Mouse (Mus musculus) embryonic stem cell, embryonic (primary cell): ENCODE results near the gene Map3k20.

Experiments used
- CTCF ChIA-PET, 4 experiments: fragments of 300-600 bp in 2 of 4; fragments of 350-600 bp in 2 of 4; sonication (Branson Sonifier 250); formaldehyde crosslinking; loops; one replicate each; lab custom pipeline; 2022; ENCODE audit warnings: inconsistent platforms in 2 of 4; lab: Charles Lee
- POLR2A ChIA-PET, 4 experiments: fragments of 300-600 bp in 2 of 4; fragments of 350-600 bp in 2 of 4; sonication (Branson Sonifier 250); formaldehyde crosslinking; loops; one replicate each; lab custom pipeline; 2022; ENCODE audit warnings: antibody characterized with exemption in 4 of 4, inconsistent platforms in 1 of 4; lab: Charles Lee

Gene Map3k20

DNA sequence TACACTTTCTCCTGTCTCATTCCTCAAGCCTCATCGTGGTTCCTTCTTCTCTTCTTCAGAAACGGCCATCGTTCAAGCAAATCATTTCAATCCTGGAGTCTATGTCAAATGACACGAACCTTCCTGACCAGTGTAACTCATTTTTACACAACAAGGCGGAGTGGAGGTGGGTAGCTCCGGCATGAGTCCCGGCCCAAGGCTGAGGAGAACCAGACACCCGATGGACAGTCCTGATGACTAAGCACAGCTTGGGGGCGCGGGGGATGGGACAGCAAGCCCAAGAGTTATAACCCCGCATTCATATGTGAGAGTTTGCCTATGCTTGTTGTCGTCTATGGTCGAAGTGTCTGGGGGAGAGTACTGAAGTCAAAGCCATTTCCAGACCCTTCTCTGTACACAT is 104.0 kb downstream of the Map3k20 start:
- ChIA-PET POLR2A (interaction anchor here in 1 of 4 experiments (1.1 kb wide), 1 partner anchor 128 kb away, joined by 3 read pairs; no protein-coding TSS in a partner anchor), CTCF (interaction anchor here (0.6 to 3.3 kb wide), 20 partner anchors 9 to 351 kb away, joined by 3 to 17 read pairs (median 4); partner anchors contain the start of gene Cdca7 (in 1 of the 4))

DNA sequence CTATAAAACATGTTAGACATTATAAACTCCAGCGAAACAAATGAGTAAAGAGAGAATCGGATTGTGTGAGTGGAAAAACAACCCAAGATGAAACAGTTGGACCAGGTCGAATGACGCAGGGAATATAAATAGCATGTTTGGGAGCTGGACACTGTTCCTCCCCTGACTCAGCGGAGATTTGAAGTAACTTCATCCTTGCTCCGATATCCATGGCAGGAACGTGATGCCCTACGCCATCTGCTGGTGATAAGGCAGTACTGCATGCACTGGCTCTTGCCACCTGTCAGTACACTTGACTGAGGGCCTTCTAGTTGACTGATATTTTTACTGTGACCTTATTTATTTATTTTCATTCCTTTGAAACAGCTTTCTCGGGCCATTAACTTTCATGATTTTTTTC is 104.5 kb downstream of the Map3k20 start:
- ChIA-PET CTCF (interaction anchor here (0.6 to 3.3 kb wide), 27 partner anchors 8 to 534 kb away, joined by 3 to 17 read pairs (median 4); partner anchors contain the start of gene Cdca7 (in 1 of the 4)), POLR2A (interaction anchor here in 2 of 4 experiments (0.5 to 1.1 kb wide), 6 partner anchors 14 to 313 kb away, joined by 3 to 4 read pairs (median 3); partner anchors contain the start of gene Cdca7 (in 1 of the 2))

DNA sequence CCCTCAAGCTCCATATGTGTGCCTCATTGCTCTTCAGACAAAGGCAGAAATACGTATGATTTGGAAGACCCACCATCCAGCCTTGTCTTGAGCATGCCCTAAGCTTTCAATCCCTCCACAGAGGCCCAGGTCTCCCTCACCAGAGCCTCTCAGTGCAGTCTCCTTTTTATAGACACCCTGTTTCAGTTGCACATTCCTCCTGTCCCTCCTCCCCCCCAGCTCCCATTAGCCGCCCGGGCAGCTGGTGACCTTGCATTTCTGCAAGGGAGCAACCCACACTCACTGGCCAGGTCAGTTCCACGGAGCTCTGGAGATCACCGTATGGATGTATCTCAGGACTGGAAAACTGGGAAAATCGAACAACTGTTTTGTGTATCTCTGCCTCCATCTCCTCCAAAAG is 105.0 kb downstream of the Map3k20 start:
- POLR2A ChIA-PET: interaction anchor here in 2 of 4 experiments (0.5 to 1.1 kb wide), 3 partner anchors 85 to 312 kb away, joined by 3 to 4 read pairs (median 3); partner anchors contain the start of gene Cdca7 (in 1 of the 2)
- CTCF ChIA-PET: interaction anchor here (0.5 to 3.3 kb wide), 24 partner anchors 7 to 533 kb away, joined by 3 to 17 read pairs (median 4); partner anchors contain the start of gene Cdca7 (in 2 of the 4)

DNA sequence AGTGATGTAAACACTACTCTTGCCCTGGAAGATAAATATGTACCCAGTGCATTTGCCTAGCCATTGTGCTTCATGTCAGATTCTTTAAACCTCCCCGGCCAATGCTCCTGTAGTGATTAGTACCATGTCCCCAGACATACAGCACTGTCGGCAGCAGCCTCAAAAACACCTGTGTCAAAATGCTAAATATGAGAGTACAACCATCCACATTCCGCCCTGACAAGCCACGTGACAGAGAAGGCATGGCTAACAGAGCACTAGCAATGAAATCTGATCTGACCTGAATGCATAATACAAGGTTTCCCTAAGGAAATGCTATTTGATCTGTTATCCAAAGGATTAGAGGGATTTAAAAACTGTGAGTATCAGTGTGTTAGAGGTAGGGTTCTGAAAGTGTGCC is 105.6 kb downstream of the Map3k20 start:
- ChIA-PET CTCF (interaction anchor here in 3 of 4 experiments (0.8 to 3.3 kb wide), 8 partner anchors 11 to 412 kb away, joined by 3 to 17 read pairs (median 6); no protein-coding TSS in a partner anchor), POLR2A (interaction anchor here in 2 of 4 experiments (0.9 to 1.1 kb wide), 2 partner anchors 85 to 137 kb away, joined by 3 read pairs; partner anchors contain the start of gene Cdca7 (in 1 of the 2))

DNA sequence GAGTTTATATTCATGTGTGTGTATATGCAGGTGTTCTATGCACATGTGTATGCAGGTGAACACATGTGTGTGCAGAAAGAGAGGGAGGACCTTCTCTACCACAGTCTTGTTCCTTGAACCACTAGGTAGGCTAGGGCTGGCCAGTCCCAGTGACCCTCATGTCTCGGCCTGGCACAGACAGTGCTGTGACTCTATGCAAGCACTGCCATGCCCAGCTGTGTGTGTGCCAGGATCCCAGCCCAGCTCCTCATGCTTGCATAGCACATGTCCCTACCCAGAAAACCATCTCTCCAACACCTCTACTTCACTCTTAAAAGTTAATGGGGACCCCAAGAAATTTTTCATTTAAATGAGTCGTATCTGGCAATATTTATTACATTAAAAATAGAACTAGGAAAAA is 106.3 kb downstream of the Map3k20 start:
- ChIA-PET CTCF (interaction anchor here in 1 of 4 experiments (1.0 kb wide), 1 partner anchor 93 kb away, joined by 3 read pairs; no protein-coding TSS in a partner anchor), POLR2A (no interaction called here)

DNA sequence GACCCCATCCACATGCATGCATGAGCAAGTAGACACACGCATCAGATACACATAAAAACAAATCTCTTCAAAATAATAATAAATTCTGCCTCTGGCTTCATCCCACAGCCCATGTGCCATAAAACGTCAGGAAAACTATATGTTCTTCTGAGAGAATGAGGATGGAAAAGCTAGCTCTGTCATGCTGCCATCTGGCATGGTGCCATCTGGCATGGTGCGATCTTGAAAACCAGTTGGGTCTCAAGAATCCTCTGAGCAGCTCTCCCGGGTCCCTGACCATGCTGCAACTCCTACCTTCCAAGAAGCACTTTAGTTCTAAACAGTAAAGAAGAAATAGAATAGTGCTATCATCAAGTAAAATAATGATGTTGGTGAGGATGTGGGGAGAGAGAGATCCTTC is 106.9 kb downstream of the Map3k20 start:
- POLR2A ChIA-PET: no interaction called here
- CTCF ChIA-PET: interaction anchor here in 1 of 4 experiments (1.0 kb wide), 1 partner anchor 94 kb away, joined by 3 read pairs; no protein-coding TSS in a partner anchor

DNA sequence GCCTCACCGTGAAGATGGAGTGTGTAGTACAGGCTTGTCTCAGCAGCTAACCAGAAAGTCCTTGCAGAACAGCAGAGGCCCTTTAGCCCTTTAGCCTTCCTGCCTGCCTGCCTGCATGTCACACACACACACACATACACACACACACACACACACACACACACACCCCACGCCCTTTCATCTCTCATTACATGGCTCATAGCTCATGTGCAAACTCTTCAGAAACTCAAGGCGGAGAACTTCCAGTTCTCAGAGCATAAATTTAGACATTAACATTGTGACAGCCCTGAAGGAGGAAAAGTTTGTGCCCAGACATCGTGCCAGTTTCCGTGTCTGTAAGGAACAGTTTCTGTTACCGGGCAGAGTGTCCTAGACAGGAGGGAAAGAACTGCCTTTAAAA is 111.5 kb downstream of the Map3k20 start:
- CTCF ChIA-PET: no interaction called here
- POLR2A ChIA-PET: interaction anchor here in 1 of 4 experiments (0.7 kb wide), 1 partner anchor 433 kb away, joined by 4 read pairs; no protein-coding TSS in a partner anchor

DNA sequence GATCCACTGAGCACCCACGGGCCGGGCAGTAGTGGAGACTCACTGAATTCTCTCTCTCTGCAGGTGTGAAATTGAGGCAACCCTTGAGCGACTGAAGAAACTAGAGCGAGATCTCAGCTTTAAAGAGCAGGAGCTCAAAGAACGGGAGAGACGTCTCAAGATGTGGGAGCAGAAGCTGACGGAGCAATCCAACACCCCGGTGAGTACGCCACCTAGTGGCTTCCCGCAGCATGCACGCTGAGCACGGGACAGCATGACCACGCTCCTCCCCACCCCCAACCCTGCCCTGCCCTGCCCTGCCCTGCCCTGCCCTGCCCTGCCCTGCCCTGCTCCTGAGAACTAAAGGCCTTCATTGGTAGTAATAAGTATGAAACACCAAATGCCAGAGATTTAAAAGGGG is 112.8 kb downstream of the Map3k20 start:
- CTCF ChIA-PET: interaction anchor here (0.6 to 1.7 kb wide), 20 partner anchors 8 to 440 kb away, joined by 3 to 12 read pairs (median 4); no protein-coding TSS in a partner anchor
- POLR2A ChIA-PET: interaction anchor here in 2 of 4 experiments (0.7 to 1.1 kb wide), 4 partner anchors 10 to 85 kb away, joined by 3 to 4 read pairs (median 3); partner anchors contain the start of gene Cdca7 (in 1 of the 2)

DNA sequence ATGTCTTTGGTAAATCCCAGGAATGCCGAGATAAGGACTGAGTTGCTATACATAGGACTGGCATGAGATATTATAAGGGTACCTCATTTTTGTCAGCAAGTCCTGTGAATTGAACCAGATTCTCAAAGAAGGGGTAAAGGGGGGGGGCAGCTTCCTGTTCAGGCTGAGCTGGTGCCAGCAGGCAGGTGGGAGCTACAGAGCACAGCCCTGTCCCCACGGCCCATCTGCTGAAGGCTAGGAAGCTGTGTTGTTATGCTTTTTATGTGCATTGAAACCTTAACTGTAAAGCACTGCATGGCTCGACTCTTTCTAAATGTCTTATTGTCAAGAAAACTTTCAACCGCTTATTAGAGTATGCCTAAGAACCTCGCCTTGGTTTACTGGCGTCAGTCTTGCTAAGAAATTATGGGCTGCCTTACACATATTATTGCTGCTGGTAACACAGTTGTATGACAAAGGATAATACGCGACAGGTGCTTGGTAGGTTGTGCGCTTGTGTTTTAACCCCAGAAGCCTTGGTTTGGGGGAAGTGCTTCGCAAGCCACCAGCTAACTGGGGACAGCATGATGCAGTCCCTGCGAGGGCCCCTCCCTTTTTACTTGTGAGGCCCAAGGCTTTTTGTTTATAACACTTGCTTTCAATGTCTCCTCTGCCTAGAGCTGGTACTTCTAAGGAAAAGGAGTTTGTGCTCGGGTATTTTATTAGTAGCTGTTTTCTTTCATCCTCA is 114.2 kb downstream of the Map3k20 start:
- POLR2A ChIA-PET: interaction anchor here in 2 of 4 experiments (0.5 to 1.2 kb wide), 4 partner anchors 24 to 845 kb away, joined by 3 to 6 read pairs (median 3); no protein-coding TSS in a partner anchor
- CTCF ChIA-PET: interaction anchor here in 3 of 4 experiments (0.6 to 0.8 kb wide), 4 partner anchors 164 to 1334 kb away, joined by 3 to 5 read pairs (median 4); no protein-coding TSS in a partner anchor

DNA sequence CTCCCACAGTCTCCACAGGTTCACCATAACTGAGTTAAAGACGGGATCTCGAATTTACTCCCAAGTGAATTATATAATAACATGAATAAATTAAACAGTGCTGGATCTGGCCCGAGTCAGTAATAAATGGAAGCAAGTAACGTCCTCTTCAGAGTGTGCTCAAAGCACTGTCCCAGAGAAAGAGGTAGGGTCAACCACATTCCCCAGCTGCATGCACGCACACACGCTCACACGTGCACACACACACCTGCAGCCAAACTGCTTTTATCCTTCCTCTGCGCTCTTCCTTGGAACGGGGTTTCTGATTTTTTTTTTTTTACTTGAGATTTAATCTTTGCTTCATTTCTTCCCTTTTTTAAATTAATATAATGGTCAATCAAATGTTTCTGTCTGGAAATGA is 115.9 kb downstream of the Map3k20 start:
- CTCF ChIA-PET: no interaction called here
- POLR2A ChIA-PET: no interaction called here

DNA sequence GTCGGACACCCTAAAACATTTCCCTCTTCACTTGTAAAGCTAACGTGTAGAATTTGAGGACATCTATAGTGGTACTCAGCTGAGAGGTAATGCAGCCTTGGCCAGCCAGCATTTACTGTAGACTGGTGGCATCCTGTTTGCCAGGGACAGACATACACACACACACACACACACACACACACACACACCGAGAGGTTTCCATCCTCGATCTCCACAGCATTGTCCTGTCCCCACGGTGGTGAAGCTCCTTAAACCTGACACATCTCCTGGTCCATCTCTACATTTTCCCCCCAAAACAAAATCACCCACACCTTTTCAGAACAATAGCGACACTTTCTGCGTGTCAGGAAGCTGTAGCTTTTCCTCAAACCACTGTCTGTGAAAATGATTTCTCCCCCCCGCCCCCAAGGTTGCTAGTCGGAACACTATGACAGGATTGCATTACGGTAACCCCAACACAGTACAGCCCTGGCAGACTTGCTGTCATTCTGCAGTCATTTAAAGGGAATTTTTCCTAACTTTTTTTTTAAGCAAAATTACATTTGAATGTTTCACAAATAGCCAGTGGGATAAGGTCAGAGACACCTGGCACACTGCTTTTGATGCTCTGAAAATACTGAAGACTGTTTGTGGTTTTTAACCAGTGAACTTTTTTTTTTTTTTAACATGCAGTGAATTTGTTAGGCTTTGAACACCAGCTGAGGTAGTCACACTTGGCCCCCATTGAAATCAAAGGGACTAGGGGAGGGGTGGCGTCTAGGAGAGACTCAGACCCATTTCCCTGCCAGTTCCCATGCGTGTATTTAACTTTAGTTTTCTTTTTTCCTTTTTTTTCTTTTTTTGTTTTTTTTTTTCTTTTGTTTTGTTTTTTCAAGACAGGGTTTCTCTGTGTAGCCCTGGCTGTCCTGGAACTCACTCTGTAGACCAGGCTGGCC is 120.5 kb downstream of the Map3k20 start:
- CTCF ChIA-PET: interaction anchor here in 1 of 4 experiments (0.9 kb wide), 1 partner anchor 16 kb away, joined by 5 read pairs; no protein-coding TSS in a partner anchor
- POLR2A ChIA-PET: interaction anchor here in 1 of 4 experiments (0.5 kb wide), 1 partner anchor 209 kb away, joined by 3 read pairs; no protein-coding TSS in a partner anchor

DNA sequence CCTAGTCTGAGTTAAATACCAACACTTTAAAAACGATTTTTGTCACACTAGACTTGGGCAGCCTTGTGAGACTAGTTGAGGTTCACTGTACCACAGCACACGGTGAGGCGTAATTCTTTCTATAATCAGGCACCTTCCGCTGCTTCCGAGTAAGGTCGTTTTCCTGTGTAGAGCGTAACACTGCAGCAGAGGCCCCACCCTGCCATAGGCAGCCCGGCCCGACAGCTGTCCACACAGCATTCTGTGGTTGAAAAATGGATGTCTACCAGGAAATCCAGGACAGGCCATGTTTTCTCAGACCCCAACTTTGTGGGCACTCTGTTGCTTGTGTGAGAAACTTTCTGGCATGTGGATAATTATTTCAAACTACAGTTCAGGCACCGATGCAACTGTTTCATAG is 121.3 kb downstream of the Map3k20 start:
- ChIA-PET CTCF (no interaction called here), POLR2A (no interaction called here)

DNA sequence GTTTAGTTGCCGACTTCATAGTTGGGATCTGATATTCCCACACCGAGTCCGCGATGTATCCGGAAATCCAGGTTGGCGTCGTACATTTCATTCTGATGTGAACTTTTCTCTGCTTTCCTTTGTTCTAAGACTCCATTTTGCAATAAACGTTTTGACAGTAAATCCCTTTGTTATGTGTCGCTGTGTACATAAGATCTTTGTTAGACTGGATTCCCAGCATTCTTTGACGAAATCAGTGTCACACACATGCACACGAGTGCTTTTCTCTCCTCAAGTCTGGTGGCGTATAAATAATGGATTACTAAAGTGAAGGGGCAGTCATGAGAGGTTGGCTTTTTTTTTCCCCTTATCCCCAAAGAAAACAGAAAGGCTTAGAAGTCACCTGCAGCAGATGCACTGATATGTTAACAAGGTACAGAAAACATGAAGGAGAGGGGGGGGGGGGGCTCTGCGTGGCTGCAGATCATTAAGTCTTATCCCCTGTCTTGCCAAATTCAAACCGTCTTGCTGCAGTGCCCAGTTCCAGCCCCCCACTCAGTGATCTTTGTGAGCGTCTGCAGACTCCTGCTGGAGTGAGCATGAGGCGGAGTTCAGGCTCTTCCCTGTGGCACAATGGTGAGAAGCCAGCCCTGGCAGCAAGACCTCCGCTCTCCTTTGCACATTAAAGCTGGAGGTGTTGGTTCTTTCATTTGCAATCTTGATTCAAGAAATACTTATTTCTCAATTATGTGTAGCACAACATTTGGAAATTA is 122.1 kb downstream of the Map3k20 start:
- CTCF ChIA-PET: interaction anchor here in 2 of 4 experiments (0.7 to 1.2 kb wide), 2 partner anchors 9 to 10 kb away, joined by 3 to 4 read pairs; no protein-coding TSS in a partner anchor

DNA sequence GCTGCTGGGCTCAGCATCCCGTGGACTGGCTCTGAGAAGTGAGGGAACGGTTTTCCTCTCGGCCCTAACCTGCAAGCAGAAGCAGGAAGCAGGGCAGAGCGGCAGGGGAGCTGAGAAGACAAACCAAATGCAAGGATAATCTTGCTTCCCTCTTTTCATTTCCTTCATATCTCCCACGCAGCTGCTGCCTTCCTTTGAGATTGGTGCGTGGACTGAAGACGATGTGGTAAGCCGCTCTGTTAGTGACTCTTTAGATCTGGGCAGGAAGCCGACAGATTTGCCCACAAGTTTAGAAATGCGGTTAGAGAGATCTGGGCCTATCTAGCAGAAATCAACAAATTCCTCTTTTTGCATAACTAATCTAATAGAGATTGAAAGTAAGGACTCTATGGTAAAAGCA is 124.5 kb downstream of the Map3k20 start:
- ChIA-PET CTCF (no interaction called here), POLR2A (no interaction called here)

More for the DNA sequence above, 122.1 kb downstream of the Map3k20 start:
- POLR2A ChIA-PET: no interaction called here

DNA sequence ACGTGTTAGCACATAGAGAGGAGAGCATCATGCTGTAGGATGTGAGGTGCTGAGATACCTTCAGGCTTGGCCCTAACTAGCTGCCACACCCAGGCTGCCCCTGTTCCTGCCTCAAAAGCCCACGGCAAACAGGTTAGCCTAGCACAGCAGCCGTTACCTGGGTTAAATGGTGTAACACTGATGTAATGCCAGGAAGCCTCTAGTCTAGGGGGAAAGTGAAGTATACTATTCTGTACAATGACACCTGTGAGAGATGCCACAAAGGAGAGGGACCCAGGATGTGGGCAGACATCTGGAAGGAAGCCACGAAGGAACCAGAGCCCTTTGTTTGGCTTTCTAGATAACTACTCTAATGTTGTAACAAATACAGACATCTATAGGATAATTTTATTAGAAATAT is 126.8 kb downstream of the Map3k20 start:
- ChIA-PET CTCF (no interaction called here), POLR2A (no interaction called here)

DNA sequence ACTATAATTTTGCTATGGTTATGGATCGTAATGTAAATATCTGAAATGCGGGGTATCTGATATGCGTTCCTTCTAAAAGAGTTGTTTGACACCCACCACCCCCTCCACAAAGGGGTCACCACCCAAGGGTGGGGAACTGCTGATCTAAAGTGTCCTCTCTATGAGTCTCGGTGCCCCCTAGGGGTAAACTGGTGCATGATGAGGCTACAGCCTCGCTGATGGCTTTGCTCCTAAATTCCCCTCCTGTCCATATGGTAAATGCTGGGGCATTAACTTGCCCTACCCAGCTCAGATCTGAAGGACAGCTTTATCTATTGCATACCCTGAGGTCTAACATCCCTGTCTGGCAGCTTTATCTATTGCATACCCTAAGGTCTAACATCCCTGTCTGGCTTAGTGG is 130.0 kb downstream of the Map3k20 start:
- CTCF ChIA-PET: interaction anchor here in 2 of 4 experiments (0.6 to 1.0 kb wide), 2 partner anchors 101 to 897 kb away, joined by 3 read pairs; partner anchors contain the start of genes Cir1 (in 1 of the 2) and Scrn3 (in 1 of the 2)
- POLR2A ChIA-PET: interaction anchor here in 2 of 4 experiments (0.6 to 1.5 kb wide), 4 partner anchors 13 to 1752 kb away, joined by 3 read pairs; no protein-coding TSS in a partner anchor
